Mouse (Mus musculus): ENCODE results near the gene Ppfibp1. TPM values are rescaled to one million over a fixed set of nuclear protein-coding genes. Genes with fewer than 3 reads are reported as not detected.

Gene Ppfibp1
- polyA plus RNA-seq, 1 experiment from 2014 or later: 16.0 TPM

- Histone ChIP-seq H3K9me3 (ENCODE audit: control insufficient read depth, low read length) (no peaks in the 10 kb centered on the region), H3K4me3 (replicated peaks; ENCODE audit: low read length) (no peak overlapping the region), H3K27ac (no peak overlapping the region), H3K27me3 (ENCODE audit: control insufficient read depth, insufficient read depth, low read length) (no peaks in the 10 kb centered on the region), H3K36me3 (replicated peaks; ENCODE audit: control insufficient read depth, insufficient read depth) (peaks cover 85% of the 10 kb centered on the region), H3K4me2 (replicated peaks) (no peak overlapping the region), H3K4me1 (replicated peaks; ENCODE audit: control insufficient read depth, insufficient read depth, low read length) (peaks cover under 1% of the 10 kb centered on the region; the same call in 1 of the 2 replicates), H3K9ac (no peak overlapping the region)
- DNase-seq (ENCODE audit: low spot score): no peak
- ATAC-seq (ENCODE audit: low FRiP score): no peak
- 97% methylated on average over 13 of the region's 13 CpGs for WGBS
Observed at GRCm38 (mm10) chr6:147049239-147049805, 161.0 kb downstream of the Ppfibp1 start.

- no peaks in the 10 kb centered on the region for H3K27me3 ChIP-seq (ENCODE audit: control insufficient read depth, insufficient read depth, low read length)
- ATAC-seq (ENCODE audit: low FRiP score) (no peak), DNase-seq (ENCODE audit: low spot score) (no peak)
- H3K4me3 ChIP-seq (replicated peaks; ENCODE audit: low read length): no peak overlapping the region
- 94% methylated on average over 8 of the region's 8 CpGs for WGBS
- H3K27ac ChIP-seq: no peak overlapping the region
- H3K4me1 ChIP-seq (replicated peaks; ENCODE audit: control insufficient read depth, insufficient read depth, low read length): no peaks in the 10 kb centered on the region
- no peak overlapping the region for H3K4me2 ChIP-seq (replicated peaks)
- H3K9me3 ChIP-seq (ENCODE audit: control insufficient read depth, low read length): no peaks in the 10 kb centered on the region
- H3K36me3 ChIP-seq (replicated peaks; ENCODE audit: control insufficient read depth, insufficient read depth): peaks cover 91% of the 10 kb centered on the region
- no peak overlapping the region for H3K9ac ChIP-seq
Observed at GRCm38 (mm10) chr6:147051666-147052065, 163.4 kb downstream of the Ppfibp1 start.

GRCm38 (mm10) chr6:147052440-147052839 is 164.2 kb downstream of the Ppfibp1 start:
- no peaks in the 10 kb centered on the region for H3K9me3 ChIP-seq (ENCODE audit: control insufficient read depth, low read length)
- no peak for ATAC-seq (ENCODE audit: low FRiP score)
- WGBS: 94% methylated on average over 9 of the region's 9 CpGs
- H3K4me3 ChIP-seq (replicated peaks; ENCODE audit: low read length): no peak overlapping the region
- H3K27me3 ChIP-seq (ENCODE audit: control insufficient read depth, insufficient read depth, low read length): no peaks in the 10 kb centered on the region
- no peak overlapping the region for H3K4me2 ChIP-seq (replicated peaks)
- DNase-seq (ENCODE audit: low spot score): no peak
- H3K4me1 ChIP-seq (replicated peaks; ENCODE audit: control insufficient read depth, insufficient read depth, low read length): no peaks in the 10 kb centered on the region
- H3K27ac ChIP-seq: no peak overlapping the region
- no peak overlapping the region for H3K9ac ChIP-seq
- peaks cover 90% of the 10 kb centered on the region for H3K36me3 ChIP-seq (replicated peaks; ENCODE audit: control insufficient read depth, insufficient read depth)

- H3K27me3 ChIP-seq (ENCODE audit: control insufficient read depth, insufficient read depth, low read length): no peaks in the 10 kb centered on the region
- H3K4me1 ChIP-seq (replicated peaks; ENCODE audit: control insufficient read depth, insufficient read depth, low read length): no peaks in the 10 kb centered on the region
- DNase-seq (ENCODE audit: low spot score): no peak
- peaks cover 82% of the 10 kb centered on the region for H3K36me3 ChIP-seq (replicated peaks; ENCODE audit: control insufficient read depth, insufficient read depth)
- no peaks in the 10 kb centered on the region for H3K9me3 ChIP-seq (ENCODE audit: control insufficient read depth, low read length)
- no peak overlapping the region for H3K9ac ChIP-seq
- 86% methylated on average over 19 of the region's 19 CpGs for WGBS
- no peak overlapping the region for H3K27ac ChIP-seq
- no peak overlapping the region for H3K4me2 ChIP-seq (replicated peaks)
- no peak overlapping the region for H3K4me3 ChIP-seq (replicated peaks; ENCODE audit: low read length)
- no peak for ATAC-seq (ENCODE audit: low FRiP score)
Observed at GRCm38 (mm10) chr6:147053785-147054646, 165.7 kb downstream of the Ppfibp1 start.

GRCm38 (mm10) chr6:147055374-147055977 is 167.2 kb downstream of the Ppfibp1 start:
- Histone ChIP-seq H3K4me3 (replicated peaks; ENCODE audit: low read length) (no peak overlapping the region), H3K36me3 (replicated peaks; ENCODE audit: control insufficient read depth, insufficient read depth) (peaks cover 74% of the 10 kb centered on the region), H3K4me1 (replicated peaks; ENCODE audit: control insufficient read depth, insufficient read depth, low read length) (no peaks in the 10 kb centered on the region), H3K27me3 (ENCODE audit: control insufficient read depth, insufficient read depth, low read length) (no peaks in the 10 kb centered on the region), H3K9ac (no peak overlapping the region), H3K27ac (no peak overlapping the region), H3K4me2 (replicated peaks) (no peak overlapping the region), H3K9me3 (ENCODE audit: control insufficient read depth, low read length) (no peaks in the 10 kb centered on the region)
- WGBS: 91% methylated on average over 10 of the region's 10 CpGs
- DNase-seq (ENCODE audit: low spot score) (no peak), ATAC-seq (ENCODE audit: low FRiP score) (no peak)

GRCm38 (mm10) chr6:147059326-147059725 is 171.0 kb downstream of the Ppfibp1 start:
- H3K4me2 ChIP-seq (replicated peaks): no peak overlapping the region

GRCm38 (mm10) chr6:147061630-147062029 is 173.3 kb downstream of the Ppfibp1 start:
- DNase-seq (ENCODE audit: low spot score): peak; percentile 23
- WGBS: 72% methylated on average over 9 of the region's 9 CpGs
- H3K27me3 ChIP-seq (ENCODE audit: control insufficient read depth, insufficient read depth, low read length): no peaks in the 10 kb centered on the region
- no peak overlapping the region for H3K4me3 ChIP-seq (replicated peaks; ENCODE audit: low read length)
- no peak overlapping the region for H3K9ac ChIP-seq
- peaks cover 61% of the 10 kb centered on the region for H3K36me3 ChIP-seq (replicated peaks; ENCODE audit: control insufficient read depth, insufficient read depth)
- no peaks in the 10 kb centered on the region for H3K4me1 ChIP-seq (replicated peaks; ENCODE audit: control insufficient read depth, insufficient read depth, low read length)
- ATAC-seq (ENCODE audit: low FRiP score): peak; percentile 84
- no peaks in the 10 kb centered on the region for H3K9me3 ChIP-seq (ENCODE audit: control insufficient read depth, low read length)
- H3K27ac ChIP-seq: no peak overlapping the region; the same call in 1 of the 2 replicates
- 0 out of 2 replicates have a peak overlapping the region, but pooled peaks have one; percentile 18 for H3K4me2 ChIP-seq (replicated peaks)

More at GRCm38 (mm10) chr6:147059326-147059725, 171.0 kb downstream of the Ppfibp1 start:
- no peak overlapping the region for H3K4me3 ChIP-seq (replicated peaks; ENCODE audit: low read length)
- peaks cover 64% of the 10 kb centered on the region for H3K36me3 ChIP-seq (replicated peaks; ENCODE audit: control insufficient read depth, insufficient read depth)
- DNase-seq (ENCODE audit: low spot score) (no peak), ATAC-seq (ENCODE audit: low FRiP score) (no peak)
- H3K4me1 ChIP-seq (replicated peaks; ENCODE audit: control insufficient read depth, insufficient read depth, low read length): no peaks in the 10 kb centered on the region
- H3K27ac ChIP-seq: no peak overlapping the region
- 77% methylated on average over 7 of the region's 7 CpGs for WGBS
- no peak overlapping the region for H3K9ac ChIP-seq
- H3K27me3 ChIP-seq (ENCODE audit: control insufficient read depth, insufficient read depth, low read length): no peaks in the 10 kb centered on the region
- no peaks in the 10 kb centered on the region for H3K9me3 ChIP-seq (ENCODE audit: control insufficient read depth, low read length)

- H3K27ac ChIP-seq: no peak overlapping the region; the same call in 1 of the 2 replicates
- 62% methylated on average over 7 of the region's 7 CpGs for WGBS
Observed at GRCm38 (mm10) chr6:147062034-147062433, 173.7 kb downstream of the Ppfibp1 start.

GRCm38 (mm10) chr6:147062694-147063093 is 174.4 kb downstream of the Ppfibp1 start:
- H3K4me3 ChIP-seq (replicated peaks; ENCODE audit: low read length): no peak overlapping the region
- H3K9me3 ChIP-seq (ENCODE audit: control insufficient read depth, low read length): no peaks in the 10 kb centered on the region
- H3K27ac ChIP-seq: no peak overlapping the region
- H3K4me1 ChIP-seq (replicated peaks; ENCODE audit: control insufficient read depth, insufficient read depth, low read length): no peaks in the 10 kb centered on the region
- WGBS: 91% methylated on average over 7 of the region's 7 CpGs
- H3K36me3 ChIP-seq (replicated peaks; ENCODE audit: control insufficient read depth, insufficient read depth): peaks cover 60% of the 10 kb centered on the region
- no peak overlapping the region for H3K4me2 ChIP-seq (replicated peaks)
- H3K9ac ChIP-seq: no peak overlapping the region
- H3K27me3 ChIP-seq (ENCODE audit: control insufficient read depth, insufficient read depth, low read length): no peaks in the 10 kb centered on the region
- no peak for ATAC-seq (ENCODE audit: low FRiP score)
- DNase-seq (ENCODE audit: low spot score): no peak

More at GRCm38 (mm10) chr6:147062034-147062433, 173.7 kb downstream of the Ppfibp1 start:
- ATAC-seq (ENCODE audit: low FRiP score): no peak
- no peaks in the 10 kb centered on the region for H3K27me3 ChIP-seq (ENCODE audit: control insufficient read depth, insufficient read depth, low read length)
- no peak overlapping the region for H3K4me3 ChIP-seq (replicated peaks; ENCODE audit: low read length)
- H3K4me2 ChIP-seq (replicated peaks): peak overlapping the region; percentile 18; the same call in 1 of the 2 replicates
- H3K36me3 ChIP-seq (replicated peaks; ENCODE audit: control insufficient read depth, insufficient read depth): peaks cover 61% of the 10 kb centered on the region
- H3K9ac ChIP-seq: no peak overlapping the region
- peak; percentile 39 for DNase-seq (ENCODE audit: low spot score)
- H3K4me1 ChIP-seq (replicated peaks; ENCODE audit: control insufficient read depth, insufficient read depth, low read length): no peaks in the 10 kb centered on the region
- H3K9me3 ChIP-seq (ENCODE audit: control insufficient read depth, low read length): no peaks in the 10 kb centered on the region
